Mouse (Mus musculus) large intestine, adult 2 months (tissue): ENCODE measurements around the gene Kctd18. TPM values are rescaled to one million over a fixed set of nuclear protein-coding genes. Genes with fewer than 3 reads are reported as not detected.

Source experiments
- DNase-seq: peaks from one replicate; pipeline ENCODE4 v3.0.0-alpha.2; 2012; ENCODE audit warnings: low read depth, low spot score
- WGBS: fragments of 180-500 bp; shearing (Covaris S2); methylation state at CpG from one replicate; pipeline ENCODE4 v1.1.7; 2018; 5-methylcytosine and 5-hydroxymethylcytosine counted together
- polyA plus RNA-seq: library from polyadenylated mRNA; depleted of rRNA; stranded (reverse); fragments of >200 nt; gene quantifications from 2 replicates; pipeline ENCODE4 v1.2.3, GENCODE M21; 2012; rRNA removed

Gene Kctd18
- polyA plus RNA-seq, 1 experiment: 2.3 TPM

DNA sequence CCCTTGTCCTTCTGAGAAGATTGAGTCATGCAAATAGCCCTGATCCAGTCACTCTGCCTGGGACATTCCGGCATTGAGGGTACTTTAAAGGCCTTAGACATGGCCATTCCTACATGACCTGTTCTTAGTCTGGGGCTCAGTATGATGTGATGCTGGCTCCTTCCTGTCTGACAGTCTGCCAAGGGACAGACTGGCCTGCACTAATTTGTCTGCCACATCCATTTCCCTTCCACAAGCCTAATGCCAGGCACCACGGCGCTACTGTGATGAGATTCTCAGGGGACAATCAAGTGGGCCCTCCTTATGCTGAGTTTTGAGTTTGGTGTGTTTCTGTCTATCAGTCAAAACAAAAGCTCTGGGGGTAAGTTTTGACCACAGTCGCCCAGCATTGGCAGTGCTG, 100.2 kb downstream of the Kctd18 start:
- WGBS: 82% methylated on average over 4 of the region's 4 CpGs
- no peak for DNase-seq

DNA sequence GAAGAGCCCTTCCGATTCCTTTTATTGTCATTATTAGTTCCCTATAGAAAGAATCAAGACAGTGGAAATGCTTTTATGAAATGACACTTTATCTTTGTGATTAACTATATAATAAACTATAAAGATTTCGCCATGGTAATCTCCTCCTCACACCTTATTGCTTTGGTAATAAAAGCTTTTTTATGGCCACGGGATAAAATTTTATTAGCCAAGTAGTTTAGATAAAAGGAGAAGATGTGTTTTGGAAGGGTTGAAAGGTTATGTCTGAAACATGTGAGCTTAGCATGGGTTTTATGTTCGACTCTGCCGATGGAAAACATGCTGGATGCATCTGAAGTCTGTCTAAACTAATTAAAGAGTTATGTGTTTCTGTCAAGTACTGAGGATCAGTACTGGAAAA, 101.4 kb downstream of the Kctd18 start:
- peak; percentile 4 for DNase-seq
- WGBS: 18% methylated on average over 5 of the region's 5 CpGs

DNA sequence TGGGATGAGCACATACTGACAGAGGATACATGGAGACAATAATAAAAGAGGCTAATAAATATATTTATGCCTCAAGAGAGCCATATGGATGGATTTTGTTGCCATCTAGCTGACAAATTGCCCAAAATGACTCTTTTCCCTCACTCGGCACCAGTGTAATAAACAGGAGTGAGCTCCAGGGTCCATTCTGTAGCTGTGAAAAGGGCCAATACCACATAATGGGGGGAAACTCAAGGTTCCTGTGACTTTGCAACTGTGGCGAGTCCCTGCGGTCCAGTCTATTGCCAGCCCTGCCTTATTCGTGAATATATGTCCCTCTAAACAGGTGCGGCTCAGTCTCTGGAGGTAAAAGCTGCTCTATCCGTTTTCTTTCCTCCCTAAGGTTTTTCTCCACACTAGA, 107.2 kb downstream of the Kctd18 start:
- 87% methylated on average over 6 of the region's 6 CpGs for WGBS
- no peak for DNase-seq

DNA sequence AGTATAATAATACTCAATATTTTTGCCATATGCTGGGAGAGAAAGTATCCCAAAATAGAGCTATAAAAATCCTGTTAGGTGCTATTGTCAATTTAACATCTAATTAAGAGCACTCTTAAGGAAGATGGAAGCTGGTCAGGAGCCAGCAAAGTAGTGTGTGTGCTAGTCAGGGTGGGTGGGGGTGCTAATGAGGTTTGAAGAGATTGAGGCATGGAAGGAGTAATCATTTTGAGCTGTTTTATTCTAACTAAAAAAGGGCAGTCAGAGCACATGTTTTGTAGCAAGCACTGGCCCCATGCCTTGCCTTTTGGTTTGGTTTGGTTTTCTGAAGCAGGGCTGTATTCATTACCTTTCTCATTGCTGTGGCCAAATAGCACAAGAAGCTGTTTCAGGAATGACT, 112.4 kb downstream of the Kctd18 start:
- no peak for DNase-seq

DNA sequence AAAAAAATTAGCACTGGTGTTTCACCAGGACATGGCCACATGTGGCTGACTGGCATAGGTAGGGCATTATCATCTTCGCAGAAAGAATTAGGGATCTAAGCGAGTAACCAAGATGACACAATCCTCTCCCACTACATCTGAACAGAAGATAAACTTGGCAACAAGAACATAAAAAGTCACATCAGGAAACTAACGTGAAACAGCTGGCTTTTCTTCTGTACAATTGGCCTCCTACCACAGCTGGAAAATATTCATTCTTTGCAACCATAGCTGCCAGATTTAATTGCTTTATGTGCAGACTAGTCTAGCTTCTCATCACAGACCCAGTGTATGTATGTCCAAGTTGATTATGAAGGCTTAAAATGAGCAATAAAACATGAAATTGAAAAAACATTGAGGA, 112.8 kb downstream of the Kctd18 start:
- WGBS: 63% methylated on average over 3 of the region's 3 CpGs
- no peak for DNase-seq

Other genes starting within 250 kb of the Kctd18 start
- 8.0 and 10.4 TPM in 2 replicates for gene Spats2l, start 244.8 kb downstream of the Kctd18 start, polyA plus RNA-seq
- gene Sgo2a, start 23.0 kb downstream of the Kctd18 start, polyA plus RNA-seq: 0.83 and 1.3 TPM in 2 replicates
- 0.47 and 0.62 TPM in 2 replicates for gene Aox1, start 11.0 kb upstream of the Kctd18 start, polyA plus RNA-seq
- gene Aox3, start 94.2 kb upstream of the Kctd18 start, polyA plus RNA-seq: 0.23 TPM in 1 of 2 replicates, not detected in the other
- not detected in 2 replicates for gene Aox4, start 191.4 kb upstream of the Kctd18 start, polyA plus RNA-seq